Mouse (Mus musculus) heart, adult 2 months (tissue): ENCODE results near the gene Gnb1l.

Source experiments
- CTCF ChIP-seq: fragments of 200-600 bp; IDR thresholded peaks from 2 replicates; pipeline ENCODE4 v1.8.1; 2022; ENCODE audit warnings: antibody characterized with exemption, mild to moderate bottlenecking, moderate library complexity
- EP300 ChIP-seq: fragments of 200-500 bp; IDR thresholded peaks from 2 replicates; pipeline ENCODE4 v1.6.1; 2011; ENCODE audit warnings: low read depth, low read length, control low read depth; ENCODE audit not compliant: insufficient read depth
- POLR2A ChIP-seq: fragments of 200-500 bp; IDR thresholded peaks from 2 replicates; pipeline ENCODE4 v1.6.1; 2011; ENCODE audit warnings: mild to moderate bottlenecking, low read depth, low read length, control low read depth; ENCODE audit not compliant: insufficient read depth

- TF ChIP-seq CTCF (no peak), POLR2A (no peak), EP300 (no peak)
These were observed 84.7 kb downstream of the Gnb1l start for GRCm38 (mm10) chr16:18583169-18583568.
